Mouse (Mus musculus): Measurements from ENCODE around the gene Vmn2r88.
"Not testable (repeated sequence)": the region's sequence is repeated elsewhere in the genome, so short reads cannot be mapped to it uniquely, and the experiment has no call there.

Vmn2r88 gene

GRCm38 (mm10) chr14:51410520-51410919, at the start of gene Vmn2r88:
Gene Vmn2r88, plus strand, starts transcription at chr14:51410820.
- no peak for DNase-seq (ENCODE audit: low read depth, low spot score)

- DNase-seq (ENCODE audit: low read depth, low spot score): no peak
These were observed 49.2 kb upstream of the Vmn2r88 start, which contains the start of gene Gm7247 for GRCm38 (mm10) chr14:51361456-51361855. Gene Gm7247, plus strand, starts transcription at chr14:51361756.

GRCm38 (mm10) chr14:51382805-51383204, 27.8 kb upstream of the Vmn2r88 start:
- peak; percentile 6 for DNase-seq (ENCODE audit: low read depth, low spot score)

- peak; percentile 34 for DNase-seq (ENCODE audit: low read depth, low spot score)
These were observed 26.3 kb upstream of the Vmn2r88 start for GRCm38 (mm10) chr14:51384351-51384750.

GRCm38 (mm10) chr14:51385741-51386140, 24.9 kb upstream of the Vmn2r88 start:
- DNase-seq (ENCODE audit: low read depth, low spot score): peak; percentile 48

- DNase-seq (ENCODE audit: low read depth, low spot score): peak; percentile 17
These were observed 22.9 kb upstream of the Vmn2r88 start for GRCm38 (mm10) chr14:51387768-51388167.

GRCm38 (mm10) chr14:51388222-51388621, 22.4 kb upstream of the Vmn2r88 start:
- peak; percentile 40 for DNase-seq (ENCODE audit: low read depth, low spot score)

GRCm38 (mm10) chr14:51423885-51424284, 13.3 kb downstream of the Vmn2r88 start:
- DNase-seq (ENCODE audit: low read depth, low spot score): no peak

- not testable (repeated sequence) for DNase-seq (ENCODE audit: low read depth, low spot score)
These were observed 19.5 kb downstream of the Vmn2r88 start for GRCm38 (mm10) chr14:51430138-51430537.

GRCm38 (mm10) chr14:51434546-51434945, 23.9 kb downstream of the Vmn2r88 start:
- DNase-seq (ENCODE audit: low read depth, low spot score): no peak

GRCm38 (mm10) chr14:51435020-51435419, 24.4 kb downstream of the Vmn2r88 start:
- no peak for DNase-seq (ENCODE audit: low read depth, low spot score)

- no peak for DNase-seq (ENCODE audit: low read depth, low spot score)
These were observed 28.3 kb downstream of the Vmn2r88 start for GRCm38 (mm10) chr14:51438955-51439354.

- not testable (repeated sequence) for DNase-seq (ENCODE audit: low read depth, low spot score)
These were observed 40.9 kb downstream of the Vmn2r88 start, which contains the start of gene Vmn2r89 for GRCm38 (mm10) chr14:51451557-51451956. Gene Vmn2r89, plus strand, starts transcription at chr14:51451857.

Measured in CD4-positive helper T cell, adult 2 months (primary cell).